Mouse (Mus musculus) embryonic facial prominence, embryonic 13.5 days (tissue): ENCODE measurements around the gene Tomm20. TPM values are rescaled to one million over a fixed set of nuclear protein-coding genes. Genes with fewer than 3 reads are reported as not detected.
"Not testable (repeated sequence)": the region's sequence is repeated elsewhere in the genome, so short reads cannot be mapped to it uniquely, and the experiment has no call there.

Experiments used
- ATAC-seq: fragments of 200-750 bp; cut with Nextera tagmentation; 2 replicates; pipeline ENCODE4 v1.8.0; 2017; ENCODE audit warnings: low read depth; ENCODE audit not compliant: insufficient number of reproducible peaks, insufficient read depth, low FRiP score, low TSS enrichment
- H3K27ac ChIP-seq: fragments of 300-500 bp; sonication (generic); 2 replicates; pipeline ENCODE4 v1.5.1; 2015; ENCODE audit warnings: moderate library complexity, mild to moderate bottlenecking, inconsistent platforms
- H3K27me3 ChIP-seq: fragments of 300-500 bp; sonication (generic); 2 replicates; pipeline ENCODE4 v1.6.1; 2015; ENCODE audit warnings: mild to moderate bottlenecking, inconsistent platforms
- H3K36me3 ChIP-seq: fragments of 300-500 bp; sonication (generic); 2 replicates; pipeline ENCODE4 v1.6.1; 2015; ENCODE audit warnings: mild to moderate bottlenecking, inconsistent platforms
- H3K4me1 ChIP-seq: fragments of 300-500 bp; sonication (generic); 2 replicates; pipeline ENCODE4 v1.6.1; 2015; ENCODE audit warnings: inconsistent platforms
- H3K4me2 ChIP-seq: fragments of 300-500 bp; sonication (generic); 2 replicates; pipeline ENCODE4 v1.6.1; 2015; ENCODE audit warnings: moderate library complexity, mild to moderate bottlenecking, inconsistent platforms
- H3K4me3 ChIP-seq: fragments of 300-500 bp; sonication (generic); 2 replicates; pipeline ENCODE4 v1.5.1; 2015; ENCODE audit warnings: mild to moderate bottlenecking, inconsistent platforms
- H3K9ac ChIP-seq: fragments of 300-500 bp; sonication (generic); 2 replicates; pipeline ENCODE4 v1.6.1; 2015; ENCODE audit warnings: mild to moderate bottlenecking, inconsistent platforms
- H3K9me3 ChIP-seq: fragments of 300-500 bp; sonication (generic); 2 replicates; pipeline ENCODE4 v1.6.1; 2016; ENCODE audit warnings: inconsistent platforms
- WGBS: fragments of 180-500 bp; shearing (Covaris S2); methylation state at CpG from one replicate; pipeline ENCODE4 v1.1.7; 2015; ENCODE audit warnings: mixed read lengths; 5-methylcytosine and 5-hydroxymethylcytosine counted together
- polyA plus RNA-seq: library from polyadenylated mRNA; unstranded; fragments of >200 nt; fragmentation: Nextera tagmentation; extraction: Ambion mirVana; gene quantifications from 2 replicates; pipeline ENCODE4 v1.2.1, GENCODE M21; 2015

The Tomm20 gene
- polyA plus RNA-seq, 1 experiment from 2014 or later, result 207 TPM

DNA sequence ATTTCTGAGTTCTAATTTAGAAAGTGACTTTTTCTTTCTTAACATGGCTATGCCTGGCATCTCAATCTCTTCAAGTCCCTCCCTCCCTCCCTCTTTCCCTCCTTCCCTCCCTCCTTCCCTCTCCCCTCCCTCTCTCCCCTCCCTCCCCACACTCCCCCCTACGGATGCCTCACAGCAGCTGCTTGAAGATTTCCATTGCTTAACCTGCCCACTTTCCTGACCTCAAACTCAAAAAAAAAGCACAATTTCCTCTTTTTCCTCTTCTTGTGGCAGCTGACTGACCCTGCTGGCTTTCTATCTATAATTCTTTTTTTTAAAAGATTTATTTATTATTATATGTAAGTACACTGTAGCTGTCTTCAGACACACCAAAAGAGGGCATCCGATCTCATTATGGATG, 44.6 kb downstream of the Tomm20 start:
- Histone ChIP-seq H3K9me3 (no peaks in the 10 kb centered on the region), H3K9ac (no peak overlapping the region), H3K27ac (no peak overlapping the region), H3K4me3 (no peak overlapping the region), H3K27me3 (no peaks in the 10 kb centered on the region), H3K4me1 (no peaks in the 10 kb centered on the region), H3K36me3 (no peaks in the 10 kb centered on the region), H3K4me2 (no peak overlapping the region)
- no peak for ATAC-seq
- WGBS, result 53% methylated on average over 2 of the region's 2 CpGs

DNA sequence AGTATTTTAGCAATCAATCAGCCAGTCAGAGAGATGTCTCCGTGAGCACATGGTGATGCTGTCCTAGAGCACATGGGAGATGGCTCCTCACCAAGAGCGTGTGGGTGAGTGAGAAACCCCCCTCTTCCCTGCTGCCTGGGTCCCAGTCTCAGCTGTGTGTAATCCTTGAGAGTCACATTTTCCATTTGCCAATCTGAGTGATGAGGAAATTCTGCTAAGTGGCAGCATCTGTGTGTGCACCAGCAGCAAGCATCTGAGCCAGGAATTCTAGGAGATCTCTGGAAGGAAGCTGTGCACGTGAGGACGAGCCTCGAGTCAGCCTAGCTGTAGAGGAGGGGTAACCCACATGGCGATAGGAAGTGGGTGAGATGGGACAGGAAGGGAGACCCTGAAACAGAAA, 50.5 kb downstream of the Tomm20 start:
- Histone ChIP-seq H3K36me3 (no peaks in the 10 kb centered on the region), H3K27me3 (no peaks in the 10 kb centered on the region), H3K4me1 (peaks cover 9% of the 10 kb centered on the region), H3K9me3 (no peaks in the 10 kb centered on the region), H3K27ac (peak overlapping the region; percentile 39), H3K4me3 (no peak overlapping the region), H3K4me2 (no peak overlapping the region), H3K9ac (no peak overlapping the region; the same call in 1 of the 2 replicates)
- WGBS, result 33% methylated on average over 6 of the region's 6 CpGs
- no peak for ATAC-seq

DNA sequence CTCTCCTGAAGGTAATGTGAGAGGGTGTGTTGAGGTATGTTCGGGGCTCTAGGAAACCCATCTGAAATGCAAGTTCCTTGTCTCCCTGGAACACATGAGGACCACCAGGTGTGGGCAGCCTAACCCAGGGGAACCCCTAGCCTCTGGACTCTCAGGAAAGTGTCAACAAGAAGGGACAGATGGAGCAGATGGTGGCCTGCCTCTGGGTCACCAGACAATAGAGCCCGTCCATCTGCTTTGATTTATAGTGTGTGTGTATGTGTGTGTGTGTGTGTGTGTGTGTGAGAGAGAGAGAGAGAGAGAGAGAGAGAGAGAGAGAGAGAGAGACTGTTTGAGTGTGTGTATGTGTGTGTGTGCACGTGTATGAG, 58.0 kb downstream of the Tomm20 start:
- Histone ChIP-seq H3K27ac (peak overlapping the region; percentile 82), H3K9me3 (no peaks in the 10 kb centered on the region), H3K4me3 (no peak overlapping the region), H3K9ac (no peak overlapping the region), H3K4me1 (peaks cover 37% of the 10 kb centered on the region), H3K27me3 (no peaks in the 10 kb centered on the region), H3K4me2 (no peak overlapping the region), H3K36me3 (no peaks in the 10 kb centered on the region)
- WGBS, result 66% methylated on average over 3 of the region's 3 CpGs
- ATAC-seq, result no peak

DNA sequence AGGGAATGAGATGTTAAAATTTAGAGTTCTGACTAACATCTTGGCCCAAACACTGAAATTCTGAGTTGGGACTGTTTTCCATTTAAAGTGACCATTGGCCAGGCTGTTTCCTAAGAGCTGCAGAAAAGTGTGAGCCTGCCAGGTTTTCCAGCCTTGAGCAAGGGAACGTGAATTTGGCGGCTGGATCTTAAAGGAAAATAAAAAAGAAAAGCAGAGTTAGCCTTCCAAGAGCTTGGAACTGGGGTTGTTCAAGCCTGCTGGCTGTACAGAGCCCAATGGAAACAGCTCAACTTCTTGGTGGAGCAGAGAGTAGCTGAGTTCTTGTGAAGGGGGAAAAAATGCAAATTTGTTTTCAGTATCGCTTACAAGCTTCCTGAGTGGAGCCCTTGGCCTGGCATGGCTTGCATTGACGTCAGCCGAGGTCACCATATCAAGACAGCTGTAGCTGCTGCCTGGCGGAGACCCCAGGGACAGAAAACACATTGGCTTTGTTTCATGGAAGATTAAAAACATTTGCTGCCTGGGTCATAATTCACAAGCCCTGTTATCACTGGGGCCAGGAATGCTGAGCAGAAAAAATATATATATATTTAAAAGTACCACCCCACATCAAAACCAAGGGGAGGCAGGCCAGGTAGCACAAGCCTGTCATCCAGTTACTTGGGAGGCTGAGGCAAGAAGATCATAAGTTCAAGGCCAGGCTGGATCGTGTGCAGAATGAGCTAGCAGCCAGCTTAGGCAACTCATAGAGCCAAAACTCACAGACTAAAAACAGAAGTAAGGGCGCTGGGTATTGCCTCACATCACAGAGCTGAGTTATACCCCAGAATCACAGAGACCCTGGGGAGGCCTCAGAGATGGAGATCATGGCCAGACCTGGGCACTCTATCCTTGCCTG, 58.7 kb downstream of the Tomm20 start:
- 39% methylated on average over 8 of the region's 8 CpGs for WGBS
- no peaks in the 10 kb centered on the region for H3K9me3 ChIP-seq
- peak; percentile 56; the same call in 1 of the 2 replicates for ATAC-seq

DNA sequence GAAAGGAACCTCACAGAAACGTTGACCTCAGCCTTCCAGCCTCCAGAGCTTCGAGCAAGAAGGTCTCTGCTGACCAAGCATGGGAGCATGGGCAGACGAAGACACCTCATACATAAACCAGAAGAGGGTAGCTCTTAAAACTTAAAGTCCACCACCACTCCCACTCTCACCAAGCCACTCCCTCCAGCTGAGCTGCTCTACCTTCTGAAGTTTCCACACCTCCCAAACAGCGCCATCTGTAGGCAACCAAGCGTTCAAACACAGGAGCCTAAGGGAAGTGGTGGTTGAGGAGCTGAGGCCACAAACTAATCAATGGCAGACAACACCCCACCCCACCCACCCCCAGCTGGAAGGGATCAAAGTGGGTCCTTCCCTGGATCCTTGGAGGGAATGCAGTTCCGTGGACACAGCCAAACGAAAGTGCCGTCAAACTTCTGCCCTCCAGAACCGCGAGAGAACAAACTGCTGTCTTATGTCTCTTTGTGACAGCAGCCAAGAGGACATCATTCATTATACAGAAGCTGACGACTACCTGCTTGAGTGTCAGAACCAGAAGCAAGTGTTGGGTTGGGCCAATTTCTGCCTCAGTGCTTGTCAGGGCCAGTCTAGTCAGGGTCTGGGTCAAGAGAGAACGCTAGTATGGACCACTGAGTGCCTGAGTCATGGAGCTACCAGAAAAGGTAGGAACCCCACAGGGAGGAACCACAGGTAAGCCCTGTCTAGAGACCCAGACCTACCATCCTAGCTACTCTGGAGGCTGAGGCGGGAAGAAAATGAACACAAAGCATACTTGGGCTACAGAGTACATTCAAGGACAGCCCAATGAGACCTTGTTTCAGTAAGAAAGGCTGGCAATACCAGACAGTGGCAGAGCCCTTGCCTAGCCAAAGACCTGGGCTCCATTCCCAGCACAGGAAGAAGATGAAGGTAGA, 59.8 kb downstream of the Tomm20 start:
- WGBS, result 58% methylated on average over 13 of the region's 13 CpGs

More for the DNA sequence above, 58.7 kb downstream of the Tomm20 start:
- no peak overlapping the region for H3K4me3 ChIP-seq
- peaks cover 37% of the 10 kb centered on the region for H3K4me1 ChIP-seq
- no peak overlapping the region for H3K4me2 ChIP-seq
- H3K27me3 ChIP-seq, result no peaks in the 10 kb centered on the region
- peak overlapping the region; percentile 82 for H3K27ac ChIP-seq
- no peaks in the 10 kb centered on the region for H3K36me3 ChIP-seq
- H3K9ac ChIP-seq, result no peak overlapping the region

DNA sequence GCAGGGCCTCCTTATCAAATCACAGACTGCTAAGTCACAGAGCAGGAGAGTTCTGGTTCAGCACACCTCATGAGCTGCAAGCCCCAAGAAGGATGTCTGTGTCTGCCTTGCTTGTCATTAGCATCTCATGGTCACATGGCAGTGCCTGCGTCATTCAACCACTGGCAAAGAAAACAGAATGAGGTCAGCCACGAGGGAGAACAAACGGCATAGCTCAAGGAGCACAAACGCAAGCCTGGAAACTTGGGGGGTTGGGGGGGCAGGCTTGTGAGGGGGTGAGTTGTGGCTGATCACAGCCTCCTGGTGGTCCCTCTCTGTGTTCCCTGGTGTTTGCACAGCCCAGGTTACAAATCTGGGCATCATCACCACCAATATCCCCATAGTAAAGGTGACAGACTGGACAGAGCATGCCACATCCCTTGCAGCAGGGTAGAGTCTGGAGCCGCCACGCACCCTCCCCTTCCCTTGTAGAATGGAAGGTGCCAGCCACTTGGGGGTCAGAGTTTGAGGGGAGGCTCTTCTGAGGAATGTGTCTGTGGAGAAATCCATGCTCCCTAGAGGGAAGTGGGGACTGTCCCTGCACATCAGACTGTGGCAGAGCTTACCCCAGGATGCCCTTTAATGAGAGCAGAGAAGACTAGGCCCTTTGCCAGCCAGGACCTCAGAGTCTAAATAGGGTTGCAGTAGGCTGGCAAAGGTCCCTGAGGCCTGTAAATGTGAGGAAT, 61.3 kb downstream of the Tomm20 start:
- peak overlapping the region; percentile 28; the same call in 1 of the 2 replicates for H3K27ac ChIP-seq
- no peak overlapping the region for H3K9ac ChIP-seq
- H3K36me3 ChIP-seq, result no peaks in the 10 kb centered on the region
- no peaks in the 10 kb centered on the region for H3K9me3 ChIP-seq
- peaks cover 37% of the 10 kb centered on the region for H3K4me1 ChIP-seq
- H3K4me2 ChIP-seq, result no peak overlapping the region
- no peak for ATAC-seq
- no peaks in the 10 kb centered on the region for H3K27me3 ChIP-seq
- H3K4me3 ChIP-seq, result no peak overlapping the region
- 41% methylated on average over 6 of the region's 6 CpGs for WGBS

More for the DNA sequence above, 59.8 kb downstream of the Tomm20 start:
- Histone ChIP-seq H3K4me1 (peaks cover 37% of the 10 kb centered on the region), H3K4me3 (no peak overlapping the region), H3K9me3 (no peaks in the 10 kb centered on the region), H3K36me3 (no peaks in the 10 kb centered on the region), H3K27me3 (no peaks in the 10 kb centered on the region), H3K4me2 (no peak overlapping the region), H3K27ac (peak overlapping the region; percentile 82), H3K9ac (no peak overlapping the region)
- no peak for ATAC-seq

DNA sequence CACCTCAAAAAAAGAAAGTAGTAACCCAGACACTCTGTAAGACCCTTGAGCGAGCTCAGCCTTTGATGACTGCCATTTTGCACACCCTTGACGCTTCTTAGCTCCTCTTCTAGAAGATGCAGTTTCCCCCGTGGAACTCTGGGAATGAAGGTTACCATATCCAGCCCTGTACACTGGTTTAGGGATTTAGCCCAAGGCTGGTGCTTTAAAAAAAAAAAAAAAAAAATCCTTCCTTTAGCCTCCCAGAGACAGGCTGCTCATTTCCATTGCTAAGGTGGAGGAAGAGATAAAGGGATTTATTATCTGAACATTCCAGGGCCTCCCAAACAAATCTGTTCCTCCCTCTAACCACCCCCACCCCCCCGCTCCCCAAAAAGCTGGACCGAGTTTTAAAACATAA, 61.9 kb downstream of the Tomm20 start:
- ATAC-seq, result no peak
- Histone ChIP-seq H3K4me1 (peaks cover 37% of the 10 kb centered on the region), H3K4me2 (no peak overlapping the region), H3K27ac (no peak overlapping the region; the same call in 1 of the 2 replicates), H3K27me3 (no peaks in the 10 kb centered on the region), H3K9ac (no peak overlapping the region), H3K36me3 (no peaks in the 10 kb centered on the region), H3K9me3 (no peaks in the 10 kb centered on the region), H3K4me3 (no peak overlapping the region)
- 72% methylated on average over 5 of the region's 5 CpGs for WGBS

DNA sequence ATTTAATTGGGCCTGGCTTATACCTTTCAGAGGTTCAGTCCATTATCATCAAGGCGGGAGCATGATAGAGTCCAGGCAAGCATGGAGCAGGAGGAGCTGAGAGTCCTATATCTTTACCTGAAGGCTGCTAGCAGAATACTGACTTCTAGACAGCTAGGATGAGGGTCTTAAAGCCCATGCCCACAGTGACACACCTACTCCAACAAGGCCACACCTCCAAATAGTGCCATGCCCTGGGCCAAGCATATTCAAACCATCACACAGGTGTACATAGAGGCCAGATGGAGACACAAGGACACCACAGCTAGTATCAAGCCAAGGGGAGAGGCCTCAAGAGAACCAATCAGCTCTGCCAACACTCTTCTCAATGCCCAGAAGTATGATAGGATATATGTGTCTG, 63.1 kb downstream of the Tomm20 start:
- H3K27ac ChIP-seq, H3K9ac ChIP-seq, H3K4me2 ChIP-seq, ATAC-seq, H3K36me3 ChIP-seq, H3K27me3 ChIP-seq, H3K9me3 ChIP-seq, H3K4me3 ChIP-seq: not testable (repeated sequence)
- 97% methylated on average over 1 of the region's 1 CpGs for WGBS
- peaks cover 35% of the 10 kb centered on the region for H3K4me1 ChIP-seq

DNA sequence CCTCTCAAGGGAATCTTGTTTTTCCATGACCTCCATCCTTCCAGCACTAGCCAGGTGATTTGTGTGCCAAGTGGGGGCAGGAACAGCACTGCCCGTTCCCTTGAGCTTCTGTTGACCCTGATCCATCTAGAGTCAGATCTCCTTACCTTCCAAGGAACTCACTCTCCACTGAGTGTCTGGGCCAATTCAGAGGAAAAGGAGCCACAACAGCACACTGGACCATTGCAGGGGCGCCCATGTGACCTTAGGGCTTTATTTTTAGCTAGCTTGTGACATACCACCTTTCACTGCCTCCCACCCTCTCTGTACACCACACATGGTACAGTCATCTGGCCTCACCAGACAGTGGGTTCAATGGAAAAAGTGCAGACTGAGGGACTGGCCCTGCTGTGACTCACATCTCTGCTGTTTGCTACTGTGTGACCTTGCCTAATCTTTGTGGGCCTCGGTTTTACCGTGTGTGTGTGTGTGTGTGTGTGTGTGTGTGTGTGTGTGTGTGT, 64.0 kb downstream of the Tomm20 start:
- Histone ChIP-seq H3K36me3 (no peaks in the 10 kb centered on the region), H3K9me3 (no peaks in the 10 kb centered on the region), H3K27me3 (no peaks in the 10 kb centered on the region), H3K4me1 (peaks cover 29% of the 10 kb centered on the region), H3K4me2 (no peak overlapping the region), H3K9ac (no peak overlapping the region), H3K27ac (no peak overlapping the region), H3K4me3 (no peak overlapping the region)
- ATAC-seq, result no peak
- 91% methylated on average over 4 of the region's 4 CpGs for whole genome bisulfite sequencing
